Mouse (Mus musculus) megakaryocyte, embryonic 14.5 days (primary cell): ENCODE results near the gene Ms4a7.

Experiments used
- FLI1 ChIP-seq: IDR thresholded peaks from 2 replicates; pipeline ENCODE4 v1.6.1; 2012; ENCODE audit warnings: low read length, inconsistent platforms, mixed read lengths
- GATA1 ChIP-seq: IDR thresholded peaks from 3 replicates; pipeline ENCODE4 v1.6.1; 2012; ENCODE audit warnings: mixed read lengths, low read length, inconsistent platforms, borderline replicate concordance

GRCm38 (mm10) chr19:11368310-11368709 is 32.4 kb upstream of the Ms4a7 start:
- TF ChIP-seq GATA1 (no peak), FLI1 (no peak)
